Mouse (Mus musculus) myocyte (in vitro differentiated cells): ENCODE data around the gene Mapk1ip1. TPM values are rescaled to one million over a fixed set of nuclear protein-coding genes. Genes with fewer than 3 reads are reported as not detected.

Experiments used
- polyA plus RNA-seq: library from polyadenylated mRNA; unstranded; fragments of >200 nt; fragmentation: generic; extraction: Trizol; gene quantifications from one replicate; pipeline ENCODE4 v1.2.1, GENCODE M21; 2012; ENCODE audit warnings: missing spikeins

Mapk1ip1 gene
- polyA plus RNA-seq, 1 experiment = 6.2 TPM

Other genes starting within 250 kb of the Mapk1ip1 start
- 23.0 TPM for gene Ppp2r2d, start 194 bp downstream of the Mapk1ip1 start, polyA plus RNA-seq
- 49.7 TPM for gene Bnip3, start 63.2 kb upstream of the Mapk1ip1 start, polyA plus RNA-seq
- gene Jakmip3, start 94.5 kb upstream of the Mapk1ip1 start, polyA plus RNA-seq = 0.01 TPM
- gene Dpysl4, start 239.7 kb upstream of the Mapk1ip1 start, polyA plus RNA-seq = not detected